Mouse (Mus musculus): ENCODE data around the gene Kctd14.

Gene Kctd14

DNA sequence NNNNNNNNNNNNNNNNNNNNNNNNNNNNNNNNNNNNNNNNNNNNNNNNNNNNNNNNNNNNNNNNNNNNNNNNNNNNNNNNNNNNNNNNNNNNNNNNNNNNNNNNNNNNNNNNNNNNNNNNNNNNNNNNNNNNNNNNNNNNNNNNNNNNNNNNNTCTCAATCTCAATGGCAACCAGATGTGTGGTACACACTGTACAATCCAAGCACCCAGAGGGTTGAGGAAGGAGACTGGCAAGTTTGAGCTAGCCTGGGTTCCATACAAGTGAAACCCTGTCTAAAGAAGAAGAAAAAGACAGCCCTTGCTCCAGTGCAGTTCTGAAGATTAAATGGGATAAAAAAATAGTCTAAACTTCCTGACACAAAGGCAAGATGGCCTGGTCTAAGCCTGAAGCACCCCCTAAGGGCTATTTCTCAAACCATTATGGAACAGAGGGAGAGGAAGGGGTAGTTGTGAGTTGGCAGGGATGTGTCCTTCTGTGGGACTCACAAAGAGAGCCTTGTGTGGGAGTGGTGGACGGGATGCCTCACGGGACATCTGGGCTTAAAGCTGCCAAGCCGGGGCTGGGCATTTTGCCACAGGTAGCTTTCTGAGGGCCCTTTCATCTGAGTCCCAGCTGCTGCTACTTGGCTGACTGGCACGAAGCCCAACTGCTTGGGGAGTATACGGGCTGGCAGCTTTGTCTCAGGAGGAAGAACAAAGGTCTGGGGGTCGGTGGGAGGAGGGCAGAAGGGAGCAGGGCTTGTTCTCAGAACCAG is 4.8 kb upstream of the Kctd14 start:
- DNase-seq, result peak; percentile 88

DNA sequence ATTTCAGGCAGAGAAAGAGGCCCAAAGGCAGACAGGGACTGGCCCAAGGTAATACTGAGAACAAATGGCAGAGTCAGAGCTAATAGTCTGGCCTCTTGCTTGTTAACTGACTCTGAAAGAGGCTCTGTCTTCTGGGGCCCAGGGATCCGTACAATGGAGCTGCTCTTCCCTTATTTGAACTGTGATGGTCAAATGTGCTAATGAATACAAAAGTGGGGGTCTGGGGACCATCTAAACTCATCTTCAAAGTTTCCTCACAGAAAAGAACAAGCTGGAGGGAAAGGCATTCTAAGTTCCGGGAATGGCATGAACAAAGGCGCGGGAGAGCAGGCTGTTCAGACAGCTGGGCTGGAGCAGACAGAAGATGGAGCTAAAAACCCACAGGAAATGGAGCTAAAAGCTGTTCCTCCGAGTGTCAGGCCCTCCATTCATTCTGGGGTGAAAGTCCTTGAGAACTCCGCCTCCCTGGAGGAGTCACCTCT is 4.0 kb upstream of the Kctd14 start:
- DNase-seq, result peak; percentile 26

GRCm38 (mm10) chr7:97452196-97452595 is 1.1 kb downstream of the Kctd14 start:
- DNase-seq, result no peak

- DNase-seq, result peak; percentile 43
Observed at GRCm38 (mm10) chr7:97453141-97453921, 2.2 kb downstream of the Kctd14 start.

GRCm38 (mm10) chr7:97454795-97455194 is 3.7 kb downstream of the Kctd14 start:
- no peak for DNase-seq

DNA sequence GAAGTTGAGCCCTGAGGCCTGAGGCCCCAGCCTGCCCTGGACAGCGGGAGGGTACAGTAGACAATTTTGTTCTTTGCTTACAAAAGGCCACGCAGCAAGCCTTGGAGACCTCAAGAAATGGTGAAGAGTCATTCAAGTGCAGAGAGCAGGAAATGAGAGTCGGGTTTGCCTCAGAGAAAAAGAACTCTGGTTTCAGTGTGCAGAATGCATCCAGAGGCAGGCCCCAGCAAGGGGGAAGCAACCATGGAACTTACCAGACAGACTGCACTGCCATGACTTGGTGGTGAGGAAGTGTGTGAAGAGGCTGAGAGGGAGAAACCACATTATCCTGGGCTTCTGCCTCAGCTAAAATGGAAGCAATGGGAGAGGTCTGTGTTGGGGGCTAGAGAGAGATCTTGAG is 4.5 kb downstream of the Kctd14 start:
- no peak for DNase-seq

DNA sequence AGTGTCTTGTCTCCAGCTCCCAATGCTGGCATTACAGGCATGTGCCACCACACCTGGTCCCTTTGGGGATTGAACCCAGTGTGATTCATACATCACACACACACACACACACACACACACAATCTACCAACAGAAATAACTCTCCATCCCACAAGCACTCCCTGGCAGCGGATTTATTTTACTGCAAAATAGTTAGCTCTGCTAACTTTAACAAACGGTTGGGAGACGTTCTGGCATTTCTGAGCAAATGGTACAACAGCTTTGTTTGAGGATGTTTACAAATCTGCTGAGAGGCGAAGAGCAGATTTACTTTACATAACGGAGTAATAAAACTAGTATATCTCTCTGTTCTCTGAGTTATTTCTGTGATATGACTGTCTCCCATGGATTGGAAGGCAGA is 21.9 kb downstream of the Kctd14 start:
- DNase-seq, result no peak

GRCm38 (mm10) chr7:97479349-97479748 is 28.2 kb downstream of the Kctd14 start:
- peak; percentile 10 for DNase-seq

GRCm38 (mm10) chr7:97480290-97480689 is 29.2 kb downstream of the Kctd14 start:
- no peak for DNase-seq

DNA sequence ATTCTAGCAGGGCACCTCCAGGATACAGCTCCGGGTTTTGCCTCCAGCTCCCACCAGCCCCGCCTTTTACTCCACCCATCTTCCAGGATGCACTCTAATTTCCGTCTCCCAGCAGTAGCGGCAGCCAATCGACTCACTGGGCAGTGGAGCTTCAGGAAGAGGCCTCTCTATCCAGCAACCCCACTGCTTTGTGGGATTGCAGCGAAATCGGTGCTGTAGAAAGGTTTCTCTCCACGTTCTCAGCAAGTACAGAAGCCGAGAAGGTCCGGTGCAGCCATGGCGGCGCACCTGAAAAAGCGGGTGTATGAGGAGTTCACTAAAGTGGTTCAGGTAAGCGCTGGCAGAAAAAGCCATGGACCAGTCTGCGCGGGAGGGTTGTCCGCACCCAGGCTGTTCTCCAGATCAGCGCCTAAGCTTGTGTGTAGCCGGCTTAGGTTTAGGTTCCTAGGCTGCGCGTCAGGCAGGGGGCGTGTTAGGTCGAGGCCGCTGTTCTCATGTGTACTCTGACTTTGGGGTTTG is 29.8 kb downstream of the Kctd14 start, which contains the start of gene Ints4:
TSS of gene Ints4 (plus strand) at position 136 of the 519 bp plus-strand sequence.
- peak; percentile 98 for DNase-seq

- DNase-seq, result no peak
Observed at GRCm38 (mm10) chr7:97483378-97483777, 32.3 kb downstream of the Kctd14 start.

- no peak for DNase-seq
Observed at GRCm38 (mm10) chr7:97491157-97491556, 40.0 kb downstream of the Kctd14 start.

GRCm38 (mm10) chr7:97492420-97492819 is 41.3 kb downstream of the Kctd14 start:
- DNase-seq, result no peak

DNA sequence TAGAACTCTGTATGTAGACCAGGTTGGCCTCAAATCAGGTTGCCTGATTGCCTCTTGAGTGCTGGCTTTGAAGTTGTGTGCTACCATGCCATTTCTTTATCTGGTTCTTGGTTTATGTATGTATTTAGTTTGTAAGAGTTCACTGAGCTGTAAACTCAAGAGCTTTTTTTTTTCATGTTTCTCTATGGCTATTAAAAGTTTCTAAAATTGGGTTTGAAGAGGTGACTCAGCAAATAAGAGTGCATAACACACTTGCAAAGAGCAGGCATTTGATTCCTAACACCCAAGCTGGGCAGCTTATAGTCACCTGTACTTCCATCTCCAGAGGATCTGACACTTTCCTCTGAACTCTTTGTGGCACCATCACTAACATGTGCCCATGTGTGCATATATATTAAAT is 43.9 kb downstream of the Kctd14 start:
- no peak for DNase-seq

GRCm38 (mm10) chr7:97500555-97501209 is 49.6 kb downstream of the Kctd14 start:
- DNase-seq, result no peak
